Mouse (Mus musculus) frontal cortex, postnatal 36 days (tissue): ENCODE results near the gene Ndufs1.
"Not testable (repeated sequence)": the region's sequence is repeated elsewhere in the genome, so short reads cannot be mapped to it uniquely, and the experiment has no call there.

Experiments
- DNase-seq, 2 experiments: peaks; one replicate each; pipeline ENCODE4 v3.0.0; 2022; ENCODE audit warnings: low spot score in 2 of 2

Ndufs1 gene

GRCm38 (mm10) chr1:63176604-63177421, at the start of gene Ndufs1, which contains the start of gene Eef1b2:
Gene Ndufs1, minus strand, starts transcription at chr1:63176833.
Gene Eef1b2, plus strand, starts transcription at chr1:63176825.
- peak; percentile 98 for DNase-seq

- DNase-seq: no peak
These were observed 49.3 kb upstream of the Ndufs1 start for GRCm38 (mm10) chr1:63225890-63226289.

- DNase-seq: no peak
These were observed 48.4 kb upstream of the Ndufs1 start for GRCm38 (mm10) chr1:63225009-63225408.

- no peak for DNase-seq
These were observed 42.6 kb upstream of the Ndufs1 start for GRCm38 (mm10) chr1:63219277-63219676.

GRCm38 (mm10) chr1:63214631-63215030, 38.0 kb upstream of the Ndufs1 start:
- no peak for DNase-seq

GRCm38 (mm10) chr1:63214271-63214558, 37.6 kb upstream of the Ndufs1 start, which contains the start of gene Gpr1:
Gene Gpr1, minus strand, starts transcription at chr1:63214543.
- no peak for DNase-seq

- DNase-seq: peak; percentile 13 to 24
These were observed 37.0 kb upstream of the Ndufs1 start for GRCm38 (mm10) chr1:63213478-63214270.

GRCm38 (mm10) chr1:63209861-63210529, 33.4 kb upstream of the Ndufs1 start:
- no peak for DNase-seq

- DNase-seq: no peak
These were observed 31.0 kb upstream of the Ndufs1 start for GRCm38 (mm10) chr1:63207607-63208006.

GRCm38 (mm10) chr1:63204660-63205394, 28.2 kb upstream of the Ndufs1 start:
- DNase-seq: no peak

- DNase-seq: peak in 1 of 2 experiments; percentile 44
These were observed 27.5 kb upstream of the Ndufs1 start for GRCm38 (mm10) chr1:63203950-63204659.

- no peak for DNase-seq
These were observed 26.8 kb upstream of the Ndufs1 start for GRCm38 (mm10) chr1:63203471-63203870.

- no peak for DNase-seq
These were observed 25.0 kb upstream of the Ndufs1 start for GRCm38 (mm10) chr1:63201672-63202071.

- DNase-seq: no peak
These were observed 23.7 kb upstream of the Ndufs1 start for GRCm38 (mm10) chr1:63200322-63200721.

- DNase-seq: no peak
These were observed 22.8 kb upstream of the Ndufs1 start for GRCm38 (mm10) chr1:63199387-63199786.

GRCm38 (mm10) chr1:63195848-63196512, 19.3 kb upstream of the Ndufs1 start:
- no peak for DNase-seq

- DNase-seq: no peak
These were observed 15.9 kb upstream of the Ndufs1 start for GRCm38 (mm10) chr1:63192306-63193065.

- no peak for DNase-seq
These were observed 14.2 kb upstream of the Ndufs1 start for GRCm38 (mm10) chr1:63190851-63191250.

- DNase-seq: no peak
These were observed 11.9 kb upstream of the Ndufs1 start for GRCm38 (mm10) chr1:63188536-63188935.

- DNase-seq: not testable (repeated sequence)
These were observed 8.8 kb upstream of the Ndufs1 start for GRCm38 (mm10) chr1:63185430-63185829.
